Mouse (Mus musculus) lung, postnatal 36 days (tissue): ENCODE measurements around the gene 2610001J05Rik.
"Not testable (repeated sequence)": the region's sequence is repeated elsewhere in the genome, so short reads cannot be mapped to it uniquely, and the experiment has no call there.

ENCODE experiments used
- DNase-seq: peaks from one replicate; pipeline ENCODE4 v3.0.0; 2022; ENCODE audit warnings: mixed read lengths

2610001J05Rik gene

GRCm38 (mm10) chr6:13870919-13871624, at the start of gene 2610001J05Rik:
2610001J05Rik (minus strand) TSS chr6:13871518.
- DNase-seq: peak; percentile 96

- peak; percentile 82 for DNase-seq
These were observed 38.6 kb upstream of the 2610001J05Rik start for GRCm38 (mm10) chr6:13909762-13910537.

DNA sequence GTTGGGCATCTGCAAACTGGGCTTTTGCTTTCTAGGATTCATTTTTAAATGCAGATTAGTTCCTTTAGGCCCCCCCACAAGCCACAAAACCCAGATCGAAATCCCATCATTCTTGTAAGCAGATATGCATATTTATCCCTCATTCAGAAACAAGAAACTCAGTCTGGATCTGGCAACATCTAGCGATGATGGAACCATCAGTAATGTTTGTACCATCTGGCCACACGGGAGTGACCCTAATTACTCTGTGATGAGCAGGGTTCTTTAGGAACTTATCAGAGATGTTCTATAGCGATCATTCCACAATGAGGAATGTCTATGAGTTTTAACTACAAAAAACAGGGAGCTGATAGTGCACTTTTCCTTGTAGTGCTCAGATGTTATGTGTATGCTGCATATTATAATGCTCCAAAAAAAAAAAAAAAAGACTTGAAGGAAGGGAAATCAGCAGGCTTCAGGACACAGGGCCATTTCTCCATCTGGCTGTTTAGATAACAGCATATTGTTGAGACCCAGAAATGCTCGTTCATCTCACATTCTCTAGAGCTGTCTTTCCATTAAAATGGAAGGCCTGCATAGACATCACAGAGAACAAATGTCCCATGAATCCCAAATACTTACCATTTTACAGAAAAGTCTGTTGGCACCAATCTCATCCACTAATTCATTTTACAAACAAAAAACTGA, 31.8 kb upstream of the 2610001J05Rik start:
- no peak for DNase-seq

DNA sequence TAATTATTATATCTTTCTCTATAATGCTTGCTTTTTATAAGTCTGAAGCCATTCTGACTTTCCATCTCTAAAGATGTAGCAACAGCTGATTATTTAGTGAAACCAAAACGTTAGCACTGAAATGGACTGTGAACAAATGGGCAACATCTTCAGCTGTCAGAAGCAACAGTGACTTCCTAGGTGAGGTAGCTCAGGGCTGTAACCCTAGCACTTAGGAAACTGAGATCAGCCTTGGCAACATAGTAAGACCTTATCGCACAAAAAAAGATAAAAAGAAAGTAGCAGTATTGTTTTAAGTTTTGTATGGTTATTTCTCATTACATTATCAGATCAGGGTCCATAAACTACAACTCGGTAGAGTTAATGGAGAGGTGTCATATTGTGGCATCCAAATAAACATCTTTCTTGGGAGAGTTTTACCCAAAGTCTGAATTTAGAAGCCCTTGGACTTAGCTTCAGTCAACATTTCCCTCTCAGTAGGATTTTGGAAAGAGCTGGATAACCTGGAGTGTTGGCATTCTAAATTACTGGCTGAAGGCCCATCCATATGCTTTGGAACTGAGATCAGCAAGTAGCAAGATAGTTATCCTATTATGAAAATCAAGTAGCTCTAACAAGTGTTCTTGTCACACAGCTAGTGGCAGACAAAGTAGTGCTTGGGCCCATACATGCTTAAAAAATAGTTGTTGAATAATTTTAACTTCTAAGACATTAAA, 13.7 kb upstream of the 2610001J05Rik start:
- no peak for DNase-seq

GRCm38 (mm10) chr6:13882919-13883318, 11.6 kb upstream of the 2610001J05Rik start:
- DNase-seq: no peak

- peak; percentile 35 for DNase-seq
These were observed 2.6 kb upstream of the 2610001J05Rik start for GRCm38 (mm10) chr6:13873959-13874358.

DNA sequence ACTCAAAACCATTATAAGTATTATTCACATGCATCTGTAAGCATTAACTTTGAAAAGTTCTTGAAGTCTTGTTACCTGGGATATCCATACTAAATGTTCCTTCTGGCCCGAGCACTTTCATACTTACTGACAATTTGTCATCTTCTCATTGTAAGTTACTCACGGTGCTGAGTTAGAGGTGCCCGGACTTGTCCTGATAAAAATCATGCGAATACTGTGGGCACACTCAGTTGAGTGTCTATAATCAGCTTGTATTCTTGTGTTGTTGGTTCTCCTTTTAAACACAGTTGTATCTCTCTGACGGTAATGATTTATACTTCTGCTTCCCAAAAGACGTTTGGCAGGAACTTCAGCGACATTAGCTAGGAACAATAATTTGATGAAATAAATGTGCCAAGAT, 758 bp upstream of the 2610001J05Rik start:
- DNase-seq: no peak

DNA sequence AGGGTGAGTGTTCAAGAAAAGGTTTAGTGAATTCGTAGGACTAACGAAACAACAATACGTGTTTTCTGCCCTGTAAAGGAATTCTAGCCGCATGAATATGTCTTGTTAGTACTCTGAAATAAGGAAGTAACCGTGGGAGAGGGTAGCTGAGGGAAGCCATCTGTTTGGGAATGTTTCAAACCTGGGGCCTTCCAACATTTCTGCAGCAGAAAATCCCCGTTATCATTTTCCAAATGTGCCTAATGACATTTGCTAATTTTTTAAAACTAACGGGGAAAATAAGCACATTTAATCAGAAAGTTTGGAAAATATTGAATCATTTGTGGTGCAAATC, 274 bp upstream of the 2610001J05Rik start:
- no peak for DNase-seq

DNA sequence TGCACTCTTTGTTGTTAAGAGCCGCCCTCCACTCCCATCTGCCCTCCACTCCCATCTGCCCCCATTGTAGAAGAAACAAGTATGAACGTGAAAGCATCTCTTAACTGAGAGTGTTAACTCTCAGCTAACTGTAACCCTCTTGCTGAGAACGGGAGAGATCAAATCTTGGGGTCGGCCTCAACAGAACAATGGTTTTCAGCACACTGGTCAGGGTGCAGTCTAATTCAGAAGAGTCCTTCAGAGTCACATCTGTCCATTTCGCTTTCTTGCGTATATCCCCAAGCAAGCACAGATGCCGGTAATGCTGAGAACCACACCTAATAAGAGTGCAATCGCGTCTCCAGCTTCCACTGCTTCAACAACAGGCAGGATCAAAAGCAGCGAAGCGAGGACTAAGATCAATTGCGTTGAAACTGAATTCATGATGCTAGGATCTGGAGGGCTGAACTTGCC, 1.0 kb downstream of the 2610001J05Rik start:
- DNase-seq: peak; percentile 13

- no peak for DNase-seq
These were observed 10.7 kb downstream of the 2610001J05Rik start for GRCm38 (mm10) chr6:13860596-13860995.

DNA sequence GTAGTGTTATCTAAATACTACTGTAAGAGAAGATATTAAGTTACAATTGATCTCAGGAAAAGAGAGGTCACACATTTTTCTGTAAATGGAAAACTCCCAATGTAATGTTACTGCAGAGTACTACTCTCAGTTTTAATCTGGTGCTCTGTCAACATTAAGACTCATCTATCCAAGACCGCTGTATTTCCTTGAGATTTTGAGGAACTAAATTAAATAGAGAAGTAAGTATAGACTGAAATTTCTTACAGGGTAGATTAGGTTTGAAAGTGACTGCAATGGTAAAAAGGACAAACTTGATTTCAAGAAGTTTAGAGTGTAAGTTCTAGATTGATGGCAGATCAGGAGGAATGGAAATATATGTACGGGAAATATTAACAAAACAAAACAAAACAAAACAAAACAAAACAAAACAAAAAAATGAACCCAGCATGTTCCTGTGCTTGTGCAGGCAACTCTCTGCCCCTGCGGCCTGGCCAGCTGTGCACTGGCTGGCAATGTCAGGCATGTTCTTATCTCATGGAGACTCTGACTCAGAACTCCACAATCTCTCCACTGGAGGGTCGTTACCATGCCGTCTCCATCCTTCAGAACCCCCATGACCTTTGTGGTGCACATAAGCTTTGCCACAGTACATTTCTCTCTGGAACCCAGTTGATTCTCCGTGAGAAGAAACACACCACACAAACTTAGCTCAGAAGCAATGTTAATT, 11.3 kb downstream of the 2610001J05Rik start:
- no peak for DNase-seq

- no peak for DNase-seq
These were observed 17.1 kb downstream of the 2610001J05Rik start for GRCm38 (mm10) chr6:13854230-13854629.

GRCm38 (mm10) chr6:13853244-13853643, 18.1 kb downstream of the 2610001J05Rik start:
- DNase-seq: no peak

GRCm38 (mm10) chr6:13846031-13846430, 25.3 kb downstream of the 2610001J05Rik start:
- not testable (repeated sequence) for DNase-seq

- DNase-seq: no peak
These were observed 31.8 kb downstream of the 2610001J05Rik start, which contains the start of gene Gpr85 for GRCm38 (mm10) chr6:13839345-13840054. Gpr85 (minus strand) TSS chr6:13839942.

DNA sequence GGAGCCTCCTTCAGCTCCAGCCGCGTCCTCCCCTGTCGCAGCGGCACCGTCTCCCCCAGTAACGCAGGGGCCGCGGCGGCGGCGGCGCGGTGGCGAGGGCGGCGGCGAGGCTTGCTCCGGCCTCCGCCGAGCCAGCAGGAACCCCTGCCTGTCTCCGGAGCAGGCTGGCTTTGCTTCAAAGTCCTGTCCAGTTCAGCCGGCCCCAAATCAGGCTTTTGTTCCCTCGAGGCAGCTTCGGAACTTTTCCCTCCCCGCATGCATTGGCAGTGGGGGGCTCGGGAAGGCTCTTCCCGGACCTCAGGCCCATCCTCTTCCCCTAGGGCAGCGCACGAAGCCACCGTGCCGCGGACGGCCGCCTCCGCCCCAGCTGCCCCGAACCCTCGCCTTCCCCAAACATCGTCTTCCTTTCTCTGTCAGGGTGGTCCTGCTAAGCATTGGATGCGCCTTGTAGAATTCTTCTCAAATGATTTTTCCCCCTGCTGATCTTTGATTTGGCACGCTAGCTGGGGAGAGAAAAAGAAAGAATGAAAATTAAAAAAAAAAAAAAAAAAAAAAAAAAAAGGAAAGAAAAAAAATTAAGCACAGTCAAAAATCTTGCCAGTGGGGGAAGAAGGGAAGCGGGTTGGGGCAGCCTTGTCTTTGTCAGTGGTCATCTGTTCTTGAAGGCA, 32.5 kb downstream of the 2610001J05Rik start:
- DNase-seq: peak; percentile 53

- DNase-seq: no peak
These were observed 33.2 kb downstream of the 2610001J05Rik start for GRCm38 (mm10) chr6:13837916-13838676.

DNA sequence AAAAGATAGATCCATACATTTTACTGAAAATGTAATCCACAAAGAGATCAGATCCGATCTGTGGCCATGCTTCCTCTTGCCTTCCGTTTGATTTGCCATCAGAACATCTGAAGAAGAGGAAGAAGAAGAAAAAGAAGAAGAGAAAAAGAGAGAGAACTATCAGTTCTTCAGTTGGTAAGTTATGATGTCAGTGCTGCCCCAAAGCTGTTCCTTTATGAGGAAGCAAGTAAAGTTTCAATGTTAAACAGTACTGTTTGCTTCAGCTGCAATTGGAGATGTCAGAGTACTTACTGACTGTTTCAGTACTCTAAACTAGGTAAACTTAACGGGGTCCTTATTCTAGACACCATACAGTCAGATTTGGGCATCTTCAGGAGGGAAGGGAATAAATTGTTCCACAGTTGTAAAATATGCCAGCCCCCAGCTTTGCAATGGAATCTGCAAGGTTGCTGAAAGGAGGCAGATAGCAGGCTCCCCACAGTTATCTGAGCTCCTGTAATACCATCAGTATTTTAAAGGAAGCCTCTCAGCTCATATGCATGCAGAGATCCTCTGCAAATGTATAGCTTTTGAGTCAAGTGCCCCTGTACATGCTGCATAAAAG, 34.2 kb downstream of the 2610001J05Rik start:
- no peak for DNase-seq
